In the genomic region with DNA sequence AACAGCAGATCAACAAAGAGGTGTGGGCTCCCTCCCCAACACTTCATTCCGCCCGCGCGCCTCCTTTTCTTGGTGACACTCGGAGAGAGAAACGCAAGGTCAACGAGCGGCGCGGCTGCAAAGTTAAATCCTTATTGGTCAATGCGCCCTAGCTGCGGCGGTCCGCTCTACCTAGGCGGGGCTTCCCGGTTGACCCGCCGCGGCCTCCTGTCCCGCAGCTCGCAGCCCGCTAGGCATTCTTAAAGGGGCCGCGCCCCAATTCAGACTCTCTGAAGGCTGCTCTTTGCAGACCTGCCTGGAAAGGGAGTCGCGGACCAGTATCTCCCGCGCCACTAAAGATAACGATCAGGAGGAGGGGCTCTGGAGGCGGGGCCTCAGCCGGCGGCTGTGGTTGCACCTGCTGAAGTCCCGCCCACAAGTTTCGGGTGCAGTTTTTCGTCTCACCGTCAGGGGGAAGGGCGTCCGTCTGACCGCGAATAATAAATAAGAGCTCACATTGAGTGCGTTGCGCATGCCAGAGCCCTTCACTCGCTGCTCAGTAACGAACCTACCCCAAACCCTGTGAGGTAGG, we compare ENCODE assay signal across 8 mouse cellular contexts. TPM values are rescaled to one million over a fixed set of nuclear protein-coding genes. Genes with fewer than 3 reads are reported as not detected.
A peak's percentile ranks its signal among the peaks of the same experiment; 100 is the strongest.
DNase-seq lines count a peak whose midpoint lies in the region; ATAC-seq and TF ChIP-seq lines count a peak whose summit lies in the region.

No protein-coding gene starts in this region.

- H3K27ac ChIP-seq in forebrain, embryonic 16.5 days (ENCODE audit: low read length) = peak overlapping the region; percentile 95
- peak overlapping the region; percentile 97 for H3K27ac ChIP-seq in layer of hippocampus, adult 2 months
- H3K27ac ChIP-seq in lung, embryonic 14.5 days (ENCODE audit: low read depth) = no peak overlapping the region
- peak overlapping the region; percentile 73 for H3K27ac ChIP-seq in olfactory bulb, adult 2 months (ENCODE audit: insufficient read depth, low read depth, low read length)
- peak overlapping the region; percentile 52 for H3K27ac ChIP-seq in thymus, adult 2 months (ENCODE audit: control insufficient read depth, insufficient read depth, low read length)

- TF ChIP-seq CTCF in G1E (IDR thresholded peaks at IDR 0.05; ENCODE audit: low read depth, low read length) = peak; percentile 52
- peak; percentile 87 for TF ChIP-seq CTCF in layer of hippocampus, adult 2 months (conservative IDR thresholded peaks at IDR 0.05)
- TF ChIP-seq CTCF in lung, embryonic 14.5 days (IDR thresholded peaks at IDR 0.05; ENCODE audit: low read depth) = peak; percentile 79
- peak; percentile 65 for TF ChIP-seq CTCF in olfactory bulb, adult 2 months (IDR thresholded peaks at IDR 0.05; ENCODE audit: insufficient read depth, low read depth, low read length)
- TF ChIP-seq CTCF in thymus, adult 2 months (IDR thresholded peaks at IDR 0.05; ENCODE audit: borderline replicate concordance, control insufficient read depth, extremely low read depth, insufficient read depth, low read length, poor library complexity) = peak; percentile 83; the same call in 1 of the 2 replicates

- peaks cover 64% of the 10 kb centered on the region for H3K27me3 ChIP-seq in G1E (ENCODE audit: insufficient read depth, low read length)
- peaks cover 24% of the 10 kb centered on the region for H3K27me3 ChIP-seq in forebrain, embryonic 16.5 days (replicated peaks; ENCODE audit: control insufficient read depth, insufficient read depth, low read length)
- peaks cover 25% of the 10 kb centered on the region for H3K27me3 ChIP-seq in lung, embryonic 14.5 days (ENCODE audit: insufficient read depth, low read length)
- peaks cover 3% of the 10 kb centered on the region; the same call in 1 of the 2 replicates for H3K27me3 ChIP-seq in thymus, adult 2 months (ENCODE audit: control insufficient read depth, insufficient read depth, low read length)

- peak overlapping the region; percentile 74 for H3K4me3 ChIP-seq in G1E (ENCODE audit: low read depth, low read length)
- peak overlapping the region; percentile 86 for H3K4me3 ChIP-seq in forebrain, embryonic 16.5 days (replicated peaks; ENCODE audit: low read length)
- H3K4me3 ChIP-seq in layer of hippocampus, adult 2 months = peak overlapping the region; percentile 85
- peak overlapping the region; percentile 75 for H3K4me3 ChIP-seq in lung, embryonic 14.5 days (ENCODE audit: low read depth, low read length)
- peak overlapping the region; percentile 83 for H3K4me3 ChIP-seq in olfactory bulb, adult 2 months (ENCODE audit: insufficient read depth, low read depth, low read length)
- H3K4me3 ChIP-seq in thymus, adult 2 months (ENCODE audit: control insufficient read depth, insufficient read depth, low read length) = peak overlapping the region; percentile 53

- H3K4me1 ChIP-seq in G1E (ENCODE audit: insufficient read depth, low read depth, low read length) = peaks cover 46% of the 10 kb centered on the region
- H3K4me1 ChIP-seq in forebrain, embryonic 16.5 days (replicated peaks; ENCODE audit: control insufficient read depth, insufficient read depth, low read length) = peaks cover 21% of the 10 kb centered on the region
- no peaks in the 10 kb centered on the region for H3K4me1 ChIP-seq in lung, embryonic 14.5 days (ENCODE audit: insufficient read depth)
- peaks cover 17% of the 10 kb centered on the region for H3K4me1 ChIP-seq in olfactory bulb, adult 2 months (ENCODE audit: control insufficient read depth, insufficient read depth, low read length)
- H3K4me1 ChIP-seq in thymus, adult 2 months (replicated peaks; ENCODE audit: control insufficient read depth, insufficient read depth, low read length) = peaks cover 26% of the 10 kb centered on the region

- peak; percentile 81 for ATAC-seq in G1E (ENCODE audit: extremely low read depth, insufficient number of reproducible peaks, low FRiP score, poor library complexity, severe bottlenecking)
- peak; percentile 91 for ATAC-seq in forebrain, embryonic 16.5 days
- peak; percentile 89 for ATAC-seq in lung, embryonic 14.5 days (ENCODE audit: insufficient read depth)

- H3K36me3 ChIP-seq in G1E (replicated peaks) = peaks cover 2% of the 10 kb centered on the region
- H3K36me3 ChIP-seq in forebrain, embryonic 16.5 days (ENCODE audit: control insufficient read depth, insufficient read depth) = no peaks in the 10 kb centered on the region
- 0 out of 2 replicates have a peak, but pooled peaks cover 2% of the 10 kb centered on the region for H3K36me3 ChIP-seq in lung, embryonic 14.5 days (ENCODE audit: insufficient read depth)
- H3K36me3 ChIP-seq in thymus, adult 2 months (ENCODE audit: control insufficient read depth, insufficient read depth, low read length) = no peaks in the 10 kb centered on the region

- WGBS in forebrain, embryonic 16.5 days = under 1% methylated on average over 44 of the region's 44 CpGs
- WGBS in lung, embryonic 14.5 days = 1% methylated on average over 44 of the region's 44 CpGs
- under 1% methylated on average over 44 of the region's 44 CpGs for WGBS in olfactory bulb, adult 2 months
- WGBS in thymus, adult 2 months = under 1% methylated on average over 44 of the region's 44 CpGs

- H3K9me3 ChIP-seq in G1E (replicated peaks) = no peaks in the 10 kb centered on the region
- H3K9me3 ChIP-seq in forebrain, embryonic 16.5 days (ENCODE audit: control insufficient read depth, low read length) = no peaks in the 10 kb centered on the region
- no peaks in the 10 kb centered on the region for H3K9me3 ChIP-seq in lung, embryonic 14.5 days (ENCODE audit: low read depth, low read length)

- intact Hi-C loops in heart, postnatal 36 days (cut with DNase I) = loop anchor here (1.0 to 10.0 kb wide), 3 partner anchors 36 to 274 kb away; no protein-coding TSS in a partner anchor

- H3K4me2 ChIP-seq in forebrain, embryonic 16.5 days (ENCODE audit: low read length) = peak overlapping the region; percentile 72
- H3K4me2 ChIP-seq in lung, embryonic 14.5 days = peak overlapping the region; percentile 90

- peak overlapping the region; percentile 85 for H3K9ac ChIP-seq in forebrain, embryonic 16.5 days (replicated peaks; ENCODE audit: low read depth, low read length)
- H3K9ac ChIP-seq in lung, embryonic 14.5 days = peak overlapping the region; percentile 64

- TF ChIP-seq POLR2A in olfactory bulb, adult 2 months (IDR thresholded peaks at IDR 0.05; ENCODE audit: insufficient read depth, low read depth, low read length) = peak; percentile 23; the same call in 1 of the 2 replicates
- peak; percentile 50; the same call in 1 of the 2 replicates for TF ChIP-seq POLR2A in thymus, adult 2 months (IDR thresholded peaks at IDR 0.05; ENCODE audit: control insufficient read depth, extremely low read depth, insufficient read depth, low read length, poor library complexity)

- peak; percentile 88 for DNase-seq in G1E (ENCODE audit: low spot score)
- DNase-seq in cerebellum, adult 18-20 months = peak; percentile 97 to 99
- peak; percentile 95 to 97 for DNase-seq in heart, postnatal 36 days
- peak; percentile 94 to 95 for DNase-seq in layer of hippocampus, adult 2 months (ENCODE audit: low spot score in 2 of 2)
- DNase-seq in lung, embryonic 14.5 days = peak; percentile 96
- peak; percentile 97 for DNase-seq in thymus, adult 2 months

RNA-seq across cellular contexts. Expression of a gene that starts 0.7 kb away (rescaled TPM):
- 42.6 and 44.5 TPM in 2 replicates for total RNA-seq in G1E (2014; fragmentation: Nextera tagmentation)
- total RNA-seq in G1E (2017) = 2.4 and 3.3 TPM in 2 replicates
- polyA plus RNA-seq in G1E (2012) = 16.7 and 18.3 TPM in 2 replicates
- polyA plus RNA-seq in forebrain, embryonic 16.5 days (2015; fragmentation: Nextera tagmentation; extraction: Ambion mirVana) = 27.8 and 33.4 TPM in 2 replicates
- 10 to 100 TPM; 58.1 to 69.8 TPM for total RNA-seq in heart, postnatal 36 days (2021)
- total RNA-seq in layer of hippocampus, adult 2 months (2021) = 100 to 1,000 TPM; 373 to 393 TPM
- 8.4 and 10.3 TPM in 2 replicates for polyA plus RNA-seq in lung, embryonic 14.5 days (2014; fragmentation: Nextera tagmentation; extraction: Ambion mirVana)
- 526 and 583 TPM in 2 replicates for polyA plus RNA-seq in olfactory bulb, adult 2 months (2012; ENCODE audit: insufficient read depth, insufficient read length, low replicate concordance, missing spikeins)
- polyA plus RNA-seq in thymus, adult 2 months (2012; rRNA removed) = 76.5 and 93.2 TPM in 2 replicates

RNA-seq across cellular contexts. Expression of a gene that starts 1.4 kb away (rescaled TPM):
- total RNA-seq in G1E (2014; fragmentation: Nextera tagmentation) (not detected in 2 replicates), G1E (2017) (0.23 and 0.33 TPM in 2 replicates)
- polyA plus RNA-seq in G1E (2012) = 0.23 and 0.37 TPM in 2 replicates
- polyA plus RNA-seq in forebrain, embryonic 16.5 days (2015; fragmentation: Nextera tagmentation; extraction: Ambion mirVana) = 1.5 and 2.1 TPM in 2 replicates
- total RNA-seq in heart, postnatal 36 days (2021) = under 1 TPM in 1 of 2 experiments, not detected in 1; 0.35 TPM
- under 1 TPM in 1 of 2 experiments, not detected in 1; 0.64 TPM for total RNA-seq in layer of hippocampus, adult 2 months (2021)
- polyA plus RNA-seq in lung, embryonic 14.5 days (2014; fragmentation: Nextera tagmentation; extraction: Ambion mirVana) = 38.6 and 41.3 TPM in 2 replicates
- polyA plus RNA-seq in olfactory bulb, adult 2 months (2012; ENCODE audit: insufficient read depth, insufficient read length, low replicate concordance, missing spikeins) = not detected in 2 replicates
- 3.4 and 5.9 TPM in 2 replicates for polyA plus RNA-seq in thymus, adult 2 months (2012; rRNA removed)

RNA-seq across cellular contexts. Expression of a gene that starts 18.0 kb away (rescaled TPM):
- 25.8 and 39.7 TPM in 2 replicates for total RNA-seq in G1E (2014; fragmentation: Nextera tagmentation)
- total RNA-seq in G1E (2017) = 13.4 and 14.3 TPM in 2 replicates
- polyA plus RNA-seq in G1E (2012) = 23.3 and 24.6 TPM in 2 replicates
- polyA plus RNA-seq in forebrain, embryonic 16.5 days (2015; fragmentation: Nextera tagmentation; extraction: Ambion mirVana) = 2.4 and 4.2 TPM in 2 replicates
- total RNA-seq in heart, postnatal 36 days (2021) = 1 to 10 TPM; 1.4 to 2.0 TPM
- total RNA-seq in layer of hippocampus, adult 2 months (2021) = 1 to 10 TPM; 1.4 to 2.0 TPM
- 3.4 and 4.6 TPM in 2 replicates for polyA plus RNA-seq in lung, embryonic 14.5 days (2014; fragmentation: Nextera tagmentation; extraction: Ambion mirVana)
- polyA plus RNA-seq in olfactory bulb, adult 2 months (2012; ENCODE audit: insufficient read depth, insufficient read length, low replicate concordance, missing spikeins) = not detected in 2 replicates
- polyA plus RNA-seq in thymus, adult 2 months (2012; rRNA removed) = 176 and 196 TPM in 2 replicates

RNA-seq across cellular contexts. Expression of a gene that starts 18.9 kb away (rescaled TPM):
- total RNA-seq in G1E (2014; fragmentation: Nextera tagmentation) (not detected in 2 replicates), G1E (2017) (not detected in 2 replicates)
- not detected in 2 replicates for polyA plus RNA-seq in G1E (2012)
- polyA plus RNA-seq in forebrain, embryonic 16.5 days (2015; fragmentation: Nextera tagmentation; extraction: Ambion mirVana) = not detected in 2 replicates
- not detected for total RNA-seq in heart, postnatal 36 days (2021)
- total RNA-seq in layer of hippocampus, adult 2 months (2021) = not detected
- polyA plus RNA-seq in lung, embryonic 14.5 days (2014; fragmentation: Nextera tagmentation; extraction: Ambion mirVana) = 0.15 and 0.16 TPM in 2 replicates
- polyA plus RNA-seq in olfactory bulb, adult 2 months (2012; ENCODE audit: insufficient read depth, insufficient read length, low replicate concordance, missing spikeins) = not detected in 2 replicates
- polyA plus RNA-seq in thymus, adult 2 months (2012; rRNA removed) = 0.22 and 0.38 TPM in 2 replicates

RNA-seq across cellular contexts. Expression of a gene that starts 27.3 kb away (rescaled TPM):
- 4.2 and 4.3 TPM in 2 replicates for total RNA-seq in G1E (2014; fragmentation: Nextera tagmentation)
- total RNA-seq in G1E (2017) = 0.38 and 0.46 TPM in 2 replicates
- polyA plus RNA-seq in G1E (2012) = 0.37 and 0.51 TPM in 2 replicates
- 285 and 318 TPM in 2 replicates for polyA plus RNA-seq in forebrain, embryonic 16.5 days (2015; fragmentation: Nextera tagmentation; extraction: Ambion mirVana)
- 1 to 10 TPM; 1.8 to 1.9 TPM for total RNA-seq in heart, postnatal 36 days (2021)
- total RNA-seq in layer of hippocampus, adult 2 months (2021) = 100 to 1,000 TPM; 558 TPM
- 20.3 and 22.9 TPM in 2 replicates for polyA plus RNA-seq in lung, embryonic 14.5 days (2014; fragmentation: Nextera tagmentation; extraction: Ambion mirVana)
- polyA plus RNA-seq in olfactory bulb, adult 2 months (2012; ENCODE audit: insufficient read depth, insufficient read length, low replicate concordance, missing spikeins) = 276 TPM in 1 of 2 replicates, not detected in the other
- 5.5 and 5.7 TPM in 2 replicates for polyA plus RNA-seq in thymus, adult 2 months (2012; rRNA removed)
